Mouse (Mus musculus) cerebellum, postnatal 25 days (tissue): ENCODE measurements at regions not wholly inside any gene's neighbourhood (a gene's known extent, or its start where the extent isn't known, plus 50 kb on each side); places are given as distances from the start of the nearest gene placed in this dataset.

Experiments
- DNase-seq, 2 experiments: peaks; one replicate each; pipeline ENCODE4 v3.0.0; 2021; ENCODE audit warnings: mixed read lengths in 2 of 2

DNA sequence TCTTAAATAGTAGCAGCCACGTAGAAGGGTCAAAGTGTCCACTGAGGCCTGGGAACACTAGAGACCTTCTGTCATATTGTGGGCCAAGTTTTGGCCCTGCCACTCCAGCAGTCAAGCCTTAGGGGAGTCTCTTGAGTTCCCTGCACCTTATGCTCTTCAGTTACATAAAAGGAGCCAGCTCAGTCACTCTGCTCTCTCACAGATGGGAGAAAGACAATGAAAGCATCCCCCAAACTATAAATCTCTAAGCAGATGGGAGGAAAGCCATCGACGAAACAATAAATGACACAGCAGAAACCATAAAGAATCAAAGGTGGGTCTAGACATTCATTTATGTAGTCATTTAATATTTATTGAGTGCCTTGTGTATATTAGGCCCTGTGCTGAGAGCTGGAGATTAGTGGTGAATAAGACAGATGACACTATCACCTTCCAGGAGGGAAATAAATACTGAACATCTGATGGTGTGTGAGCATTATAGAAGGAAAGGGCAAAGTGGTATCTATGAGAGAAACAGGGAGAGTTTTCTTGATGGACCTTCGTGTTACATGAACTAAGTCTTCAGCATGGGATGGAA, 137.5 kb upstream of the Synpr start:
- DNase-seq: no peak

DNA sequence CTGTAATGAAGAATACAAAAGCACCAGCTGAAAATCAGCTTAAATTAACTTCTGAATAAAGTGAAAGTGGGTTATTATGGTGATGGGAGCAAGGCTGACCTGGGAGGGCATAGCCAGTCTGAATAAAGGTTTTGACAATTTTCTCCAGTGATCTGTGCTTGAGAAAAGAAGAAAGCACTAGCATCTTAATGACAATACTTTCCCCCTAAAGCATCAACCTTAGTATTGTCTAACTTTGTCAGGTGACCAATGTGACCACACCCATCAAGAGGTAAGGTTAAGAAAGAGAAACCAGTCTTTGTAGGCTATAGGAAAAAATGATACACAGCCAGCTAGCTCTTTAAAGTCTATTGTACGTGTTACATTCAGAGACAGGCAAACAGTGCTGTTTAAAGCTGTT, 135.0 kb upstream of the Synpr start:
- DNase-seq: no peak

DNA sequence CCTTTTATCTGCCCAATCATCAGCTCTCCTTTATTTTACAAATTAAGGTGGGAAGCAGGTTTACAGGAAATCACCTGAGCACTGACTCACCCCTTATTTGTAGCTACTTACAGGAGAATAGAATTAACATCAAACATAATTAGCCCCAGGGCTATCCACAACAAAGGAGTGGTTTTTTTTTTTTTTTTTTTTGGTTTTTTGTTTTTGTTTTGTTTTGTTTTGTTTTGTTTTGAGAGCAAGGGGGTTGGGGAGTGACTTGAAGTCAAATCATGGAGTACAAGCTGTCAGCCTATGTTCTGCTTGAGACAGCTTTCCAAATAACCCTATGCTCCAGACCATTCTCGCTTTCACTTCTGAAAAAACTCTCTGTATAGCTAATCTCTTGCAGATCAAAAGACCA, 132.9 kb upstream of the Synpr start:
- no peak for DNase-seq

- DNase-seq: no peak
These were observed 108.4 kb upstream of the Synpr start for GRCm38 (mm10) chr14:13176149-13176548.

DNA sequence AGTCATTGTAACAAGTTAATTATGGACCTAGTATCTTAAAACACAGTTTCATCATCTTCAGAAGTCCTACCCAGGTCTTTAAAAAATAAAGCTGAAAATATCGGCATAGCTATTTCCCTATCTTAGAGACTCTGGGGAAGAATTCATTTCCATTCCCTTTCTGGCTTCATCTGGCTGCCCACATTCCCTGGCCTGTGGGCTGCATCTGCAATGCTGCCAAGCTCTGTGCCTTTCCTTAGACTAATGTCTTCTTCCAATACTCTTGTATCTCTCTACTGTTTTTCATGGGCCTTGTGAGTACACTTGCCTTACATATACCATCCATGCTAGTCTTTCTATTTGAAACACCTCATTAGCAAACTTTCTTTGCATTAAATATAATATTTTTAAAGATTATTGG, 106.7 kb upstream of the Synpr start:
- DNase-seq: no peak

GRCm38 (mm10) chr14:13190801-13191200, 93.8 kb upstream of the Synpr start:
- no peak for DNase-seq

DNA sequence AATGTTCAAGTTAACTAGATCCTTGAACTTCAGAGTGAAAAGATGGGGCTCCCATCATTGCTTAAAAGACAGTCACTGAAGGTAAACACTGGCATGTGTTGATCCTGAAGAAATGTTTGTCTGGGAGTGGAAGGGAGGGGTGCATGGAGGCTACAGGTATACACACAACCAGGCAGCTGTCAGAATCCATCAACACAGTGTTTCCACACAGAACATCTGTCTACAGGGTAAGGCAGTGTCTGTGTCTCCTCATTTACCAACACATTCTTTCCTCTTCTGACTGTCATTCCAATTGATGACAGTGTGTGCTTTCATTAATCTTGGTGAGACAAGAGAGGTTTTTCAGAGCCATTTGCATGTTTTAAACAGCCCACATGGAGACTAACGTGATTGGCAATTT, 91.8 kb upstream of the Synpr start:
- DNase-seq: no peak

DNA sequence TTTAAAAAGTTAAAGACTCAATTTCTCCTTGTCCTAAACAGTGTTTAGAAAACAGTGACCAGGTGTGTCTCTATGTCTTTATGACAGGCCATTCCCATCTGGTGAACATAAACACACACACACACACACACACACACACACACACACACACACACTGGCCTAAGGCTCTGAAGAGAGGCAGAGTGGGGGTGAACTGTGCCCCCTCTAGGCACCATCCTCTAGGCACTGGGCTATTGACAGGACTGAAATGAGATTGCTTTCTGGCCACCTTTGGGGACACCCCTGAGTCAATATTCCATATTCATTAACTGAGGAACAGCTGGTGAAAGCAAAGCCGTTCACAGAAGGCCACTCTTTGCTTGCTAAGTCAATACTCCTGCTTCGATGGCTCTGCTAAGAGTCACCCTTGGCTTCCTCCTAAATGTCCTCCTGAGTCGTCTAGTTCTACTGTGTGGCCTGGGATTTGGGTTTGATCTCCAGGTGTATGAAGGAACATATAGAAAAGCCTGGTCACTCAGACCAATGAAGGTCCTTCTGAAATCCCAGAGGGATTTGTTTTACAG, 87.2 kb upstream of the Synpr start:
- no peak for DNase-seq

GRCm38 (mm10) chr14:13198491-13198890, 86.1 kb upstream of the Synpr start:
- DNase-seq: peak in 1 of 2 experiments; percentile 31

- peak in 1 of 2 experiments; percentile 9 for DNase-seq
These were observed 71.9 kb upstream of the Synpr start for GRCm38 (mm10) chr14:13212658-13213057.
